Mouse (Mus musculus) lung, postnatal 0 days (tissue): ENCODE measurements around the gene Chrm3.

Experiments
- CTCF ChIP-seq: IDR thresholded peaks from 2 replicates; pipeline ENCODE4 v1.5.1; 2016; ENCODE audit warnings: antibody characterized with exemption, mild to moderate bottlenecking
- EP300 ChIP-seq: IDR thresholded peaks from 2 replicates; pipeline ENCODE4 v1.6.1; 2016; ENCODE audit warnings: antibody characterized with exemption, mild to moderate bottlenecking, control low read depth

GRCm38 (mm10) chr13:9938798-9939485 is 421.7 kb downstream of the Chrm3 start:
- TF ChIP-seq CTCF (no peak), EP300 (peak; percentile 62; the same call in 1 of the 2 replicates)
